Mouse (Mus musculus): ENCODE data around the gene Slc5a4a. TPM values are rescaled to one million over a fixed set of nuclear protein-coding genes. Genes with fewer than 3 reads are reported as not detected.

Gene Slc5a4a
- not detected in 2 replicates for polyA plus RNA-seq (2015; fragmentation: Nextera tagmentation; extraction: Ambion mirVana)

DNA sequence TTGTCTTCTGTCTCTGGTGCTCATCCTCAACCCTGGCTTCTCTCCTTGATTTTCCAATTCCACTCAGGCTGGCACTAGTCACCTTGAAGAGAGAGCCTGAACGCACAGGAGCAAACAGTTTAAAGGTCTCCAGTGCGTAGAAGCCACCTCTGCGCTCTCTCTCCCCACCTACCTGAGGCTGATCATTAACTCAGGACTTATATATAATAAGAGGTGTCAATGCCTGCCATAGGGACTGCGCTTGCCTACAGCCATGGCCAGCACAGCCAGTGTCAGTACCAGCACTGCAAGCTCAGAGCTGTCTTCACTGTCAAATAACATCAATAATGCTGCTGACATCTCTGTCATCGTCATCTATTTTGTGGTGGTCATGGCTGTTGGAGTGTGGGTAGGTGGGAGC, at the start of gene Slc5a4a:
Gene Slc5a4a, plus strand, starts transcription at position 174 of the 400 bp plus-strand sequence.
- WGBS: 66% methylated on average over 5 of the region's 5 CpGs

DNA sequence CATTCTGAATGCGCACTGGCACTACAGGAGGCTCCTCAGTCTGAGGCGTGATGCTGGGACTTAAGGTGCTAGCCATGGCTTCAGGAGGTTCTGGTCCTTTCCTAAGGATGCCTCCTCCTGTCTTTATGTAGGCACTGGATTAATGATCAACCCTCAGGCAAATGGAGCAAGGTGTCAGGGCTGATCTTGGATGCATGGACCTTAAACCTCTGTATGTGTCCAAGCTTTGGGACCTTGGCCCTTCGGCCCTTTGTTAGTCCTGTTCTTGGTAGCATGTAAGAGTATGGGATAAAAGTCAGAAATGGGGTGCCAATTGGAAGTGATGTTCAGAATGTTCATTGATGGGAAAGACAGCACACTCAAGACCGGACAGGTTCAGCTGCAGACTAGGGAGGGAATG, 36.4 kb upstream of the Slc5a4a start, which contains the start of gene Slc5a4b:
Gene Slc5a4b, minus strand, starts transcription at position 101 of the 400 bp plus-strand sequence.
- H3K4me1 ChIP-seq (replicated peaks; ENCODE audit: control insufficient read depth, insufficient read depth): no peaks in the 10 kb centered on the region
- no peak within 1 kb of the TSS for H3K4me3 ChIP-seq (ENCODE audit: low read depth, low read length)
- TF ChIP-seq EP300 (optimal IDR thresholded peaks at IDR 0.05) (no peak), CTCF (IDR thresholded peaks at IDR 0.05; ENCODE audit: low read depth) (no peak)
- H3K4me2 ChIP-seq (replicated peaks; ENCODE audit: low read depth): no peak within 1 kb of the TSS
- H3K27ac ChIP-seq (replicated peaks): no peak within 1 kb of the TSS
- H3K27me3 ChIP-seq (ENCODE audit: control insufficient read depth, insufficient read depth, low read length): no peaks in the 10 kb centered on the region
- WGBS: 85% methylated on average over 4 of the region's 4 CpGs
- H3K9ac ChIP-seq (ENCODE audit: low read length): no peak within 1 kb of the TSS
- no peaks in the 10 kb centered on the region for H3K9me3 ChIP-seq (ENCODE audit: control insufficient read depth, low read length)
- DNase-seq (ENCODE audit: low spot score) (no peak), ATAC-seq (ENCODE audit: low FRiP score, low TSS enrichment) (no peak)
- no peaks in the 10 kb centered on the region for H3K36me3 ChIP-seq (ENCODE audit: control insufficient read depth, insufficient read depth, low read length)

More for the DNA sequence above, at the start of gene Slc5a4a:
- ATAC-seq (ENCODE audit: low FRiP score, low TSS enrichment) (no peak), DNase-seq (ENCODE audit: low spot score) (no peak)
- no peaks in the 10 kb centered on the region for H3K4me1 ChIP-seq (replicated peaks; ENCODE audit: control insufficient read depth, insufficient read depth)
- no peak within 1 kb of the TSS for H3K4me3 ChIP-seq (ENCODE audit: low read depth, low read length)
- H3K4me2 ChIP-seq (replicated peaks; ENCODE audit: low read depth): no peak within 1 kb of the TSS
- no peak within 1 kb of the TSS for H3K27ac ChIP-seq (replicated peaks)
- no peaks in the 10 kb centered on the region for H3K9me3 ChIP-seq (ENCODE audit: control insufficient read depth, low read length)
- no peaks in the 10 kb centered on the region for H3K27me3 ChIP-seq (ENCODE audit: control insufficient read depth, insufficient read depth, low read length)
- no peak for TF ChIP-seq EP300 (optimal IDR thresholded peaks at IDR 0.05)
- H3K9ac ChIP-seq (ENCODE audit: low read length): no peak within 1 kb of the TSS
- no peaks in the 10 kb centered on the region for H3K36me3 ChIP-seq (ENCODE audit: control insufficient read depth, insufficient read depth, low read length)

DNA sequence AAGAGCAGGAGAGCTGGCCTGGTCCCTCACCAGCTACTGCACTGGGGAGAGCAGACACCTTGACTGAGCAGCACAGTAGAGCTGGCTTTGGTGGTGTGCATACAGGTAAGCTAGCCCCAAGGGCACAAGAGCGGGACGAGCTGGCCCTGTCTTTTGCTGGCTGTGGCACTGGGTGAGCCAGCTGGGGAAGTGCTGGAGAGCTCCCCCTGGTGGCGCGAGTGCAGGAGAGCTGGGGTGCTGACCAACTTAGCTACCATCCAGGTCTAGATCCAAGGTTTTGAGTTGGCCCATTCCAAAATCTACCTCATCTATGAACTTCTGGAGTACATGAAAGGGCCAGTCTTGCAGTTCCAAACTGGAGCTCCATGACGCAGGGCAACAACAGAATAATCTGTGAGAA, 29.3 kb upstream of the Slc5a4a start:
- ATAC-seq (ENCODE audit: low FRiP score, low TSS enrichment) (no peak), DNase-seq (ENCODE audit: low spot score) (peak; percentile 72)
- TF ChIP-seq EP300 (optimal IDR thresholded peaks at IDR 0.05): no peak
- TF ChIP-seq CTCF (IDR thresholded peaks at IDR 0.05; ENCODE audit: low read depth): peak; percentile 79
- no peaks in the 10 kb centered on the region for H3K9me3 ChIP-seq (ENCODE audit: control insufficient read depth, low read length)
- no peak overlapping the region for H3K27ac ChIP-seq (replicated peaks)
- H3K36me3 ChIP-seq (ENCODE audit: control insufficient read depth, insufficient read depth, low read length): no peaks in the 10 kb centered on the region
- no peak overlapping the region for H3K9ac ChIP-seq (ENCODE audit: low read length)
- no peak overlapping the region for H3K4me3 ChIP-seq (ENCODE audit: low read depth, low read length)
- H3K4me2 ChIP-seq (replicated peaks; ENCODE audit: low read depth): no peak overlapping the region
- H3K27me3 ChIP-seq (ENCODE audit: control insufficient read depth, insufficient read depth, low read length): no peaks in the 10 kb centered on the region
- H3K4me1 ChIP-seq (replicated peaks; ENCODE audit: control insufficient read depth, insufficient read depth): no peaks in the 10 kb centered on the region
- 34% methylated on average over 5 of the region's 5 CpGs for whole genome bisulfite sequencing

DNA sequence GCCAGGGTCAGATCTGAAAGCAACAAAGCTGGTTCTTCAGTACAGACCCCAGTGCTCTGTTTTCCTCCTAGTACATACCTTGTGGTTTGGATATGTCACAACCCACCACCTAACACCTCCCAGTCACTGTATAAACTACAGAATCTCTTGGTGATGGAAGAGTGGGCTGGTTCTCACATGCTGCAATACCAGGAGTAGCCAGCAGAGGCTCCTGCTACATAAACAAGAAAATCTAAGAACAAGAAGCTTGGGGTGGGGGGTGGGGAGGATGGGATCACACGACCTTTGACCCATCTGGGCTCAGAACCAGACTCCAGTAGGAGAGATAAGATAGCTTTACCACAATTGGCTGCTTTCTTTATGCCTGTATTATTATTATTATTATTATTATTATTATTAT, 28.5 kb upstream of the Slc5a4a start:
- no peak overlapping the region for H3K4me2 ChIP-seq (replicated peaks; ENCODE audit: low read depth)
- 22% methylated on average over 1 of the region's 1 CpGs for WGBS
- TF ChIP-seq CTCF (IDR thresholded peaks at IDR 0.05; ENCODE audit: low read depth) (peak; percentile 56), EP300 (optimal IDR thresholded peaks at IDR 0.05) (no peak)
- H3K27ac ChIP-seq (replicated peaks): no peak overlapping the region
- H3K27me3 ChIP-seq (ENCODE audit: control insufficient read depth, insufficient read depth, low read length): no peaks in the 10 kb centered on the region
- no peaks in the 10 kb centered on the region for H3K4me1 ChIP-seq (replicated peaks; ENCODE audit: control insufficient read depth, insufficient read depth)
- DNase-seq (ENCODE audit: low spot score) (peak; percentile 47), ATAC-seq (ENCODE audit: low FRiP score, low TSS enrichment) (no peak)
- no peak overlapping the region for H3K9ac ChIP-seq (ENCODE audit: low read length)
- no peaks in the 10 kb centered on the region for H3K9me3 ChIP-seq (ENCODE audit: control insufficient read depth, low read length)
- no peaks in the 10 kb centered on the region for H3K36me3 ChIP-seq (ENCODE audit: control insufficient read depth, insufficient read depth, low read length)
- H3K4me3 ChIP-seq (ENCODE audit: low read depth, low read length): no peak overlapping the region

DNA sequence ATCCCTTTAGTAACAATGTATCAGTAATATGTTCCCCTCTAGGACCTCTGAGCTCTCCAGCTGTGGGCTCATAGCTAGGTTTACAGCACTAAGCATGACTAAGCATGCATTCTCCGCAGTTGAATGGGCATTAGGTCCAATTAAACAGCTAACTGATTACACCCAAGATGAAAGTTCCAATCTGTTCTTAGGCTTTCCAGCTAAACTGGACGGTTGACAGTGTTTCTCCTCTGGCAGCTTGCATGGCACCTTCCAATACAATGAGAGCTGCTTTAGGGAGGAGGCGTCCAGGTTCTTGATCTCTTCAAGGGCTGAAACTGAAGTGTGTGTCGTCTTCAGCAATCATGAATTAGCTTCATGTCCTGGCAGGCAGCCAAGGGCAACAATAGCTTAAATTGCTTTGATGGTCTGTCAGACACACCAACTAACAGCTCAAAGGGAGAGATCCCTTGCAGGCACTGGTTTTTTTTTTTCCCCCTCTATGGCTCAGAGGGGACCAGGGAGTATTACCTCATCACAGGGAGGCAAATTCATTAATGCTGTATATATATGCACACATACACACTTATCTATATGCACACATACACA, 27.0 kb upstream of the Slc5a4a start:
- H3K36me3 ChIP-seq (ENCODE audit: control insufficient read depth, insufficient read depth, low read length): no peaks in the 10 kb centered on the region
- no peak overlapping the region for H3K4me2 ChIP-seq (replicated peaks; ENCODE audit: low read depth)
- TF ChIP-seq CTCF (IDR thresholded peaks at IDR 0.05; ENCODE audit: low read depth) (no peak), EP300 (optimal IDR thresholded peaks at IDR 0.05) (no peak)
- H3K27ac ChIP-seq (replicated peaks): no peak overlapping the region
- no peak overlapping the region for H3K9ac ChIP-seq (ENCODE audit: low read length)
- no peak overlapping the region for H3K4me3 ChIP-seq (ENCODE audit: low read depth, low read length)
- H3K27me3 ChIP-seq (ENCODE audit: control insufficient read depth, insufficient read depth, low read length): no peaks in the 10 kb centered on the region
- no peak for DNase-seq (ENCODE audit: low spot score)
- ATAC-seq (ENCODE audit: low FRiP score, low TSS enrichment): no peak
- H3K4me1 ChIP-seq (replicated peaks; ENCODE audit: control insufficient read depth, insufficient read depth): no peaks in the 10 kb centered on the region
- H3K9me3 ChIP-seq (ENCODE audit: control insufficient read depth, low read length): no peaks in the 10 kb centered on the region
- 33% methylated on average over 4 of the region's 4 CpGs for WGBS

DNA sequence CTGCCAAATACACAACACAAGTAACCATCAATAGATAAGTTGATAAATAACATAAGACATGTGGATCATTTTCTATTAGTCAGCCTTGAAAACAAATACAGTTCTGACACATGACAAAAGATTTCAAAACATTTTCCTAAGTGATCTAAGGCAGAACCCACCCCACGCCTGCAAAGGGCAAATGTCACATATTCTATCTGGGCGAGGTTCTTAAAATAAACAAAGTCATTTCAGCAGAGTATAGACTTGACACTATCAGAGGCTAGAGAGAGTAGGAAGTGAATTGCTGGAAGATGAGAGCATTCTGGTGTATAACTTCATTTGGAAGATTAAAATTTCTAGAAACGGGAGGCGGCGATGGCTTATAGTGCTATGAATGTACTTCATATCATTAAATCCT, 25.8 kb upstream of the Slc5a4a start:
- 33% methylated on average over 5 of the region's 5 CpGs for WGBS
- ATAC-seq (ENCODE audit: low FRiP score, low TSS enrichment): no peak
- no peaks in the 10 kb centered on the region for H3K27me3 ChIP-seq (ENCODE audit: control insufficient read depth, insufficient read depth, low read length)
- H3K27ac ChIP-seq (replicated peaks): no peak overlapping the region
- no peak for DNase-seq (ENCODE audit: low spot score)
- no peak overlapping the region for H3K4me2 ChIP-seq (replicated peaks; ENCODE audit: low read depth)
- no peak overlapping the region for H3K9ac ChIP-seq (ENCODE audit: low read length)
- H3K4me3 ChIP-seq (ENCODE audit: low read depth, low read length): no peak overlapping the region
- no peaks in the 10 kb centered on the region for H3K4me1 ChIP-seq (replicated peaks; ENCODE audit: control insufficient read depth, insufficient read depth)
- no peaks in the 10 kb centered on the region for H3K9me3 ChIP-seq (ENCODE audit: control insufficient read depth, low read length)
- H3K36me3 ChIP-seq (ENCODE audit: control insufficient read depth, insufficient read depth, low read length): no peaks in the 10 kb centered on the region
- TF ChIP-seq CTCF (IDR thresholded peaks at IDR 0.05; ENCODE audit: low read depth) (no peak), EP300 (optimal IDR thresholded peaks at IDR 0.05) (no peak)
